In the genomic region with DNA sequence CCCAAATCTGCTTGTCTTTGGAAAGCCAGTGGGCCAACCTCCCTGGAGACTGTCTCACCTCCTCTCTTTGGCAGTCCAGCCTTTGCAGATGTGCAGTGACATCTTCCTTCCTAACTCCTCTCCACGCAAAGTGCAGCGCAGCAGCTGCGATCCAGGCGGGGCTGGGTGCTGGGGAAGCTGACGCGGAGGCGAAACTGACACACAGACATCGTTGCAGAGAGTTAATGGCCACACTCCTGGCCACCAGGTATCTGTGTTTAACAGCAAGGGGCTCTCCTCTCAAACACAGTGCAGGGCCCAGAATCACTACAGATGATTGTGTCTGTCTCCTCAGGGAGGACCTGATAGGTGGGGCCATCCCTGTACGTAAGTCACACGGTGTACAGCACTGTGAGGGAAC, we compare ENCODE assay signal across 1 mouse cellular context.
TF ChIP-seq lines count a peak whose summit lies in the region.

No protein-coding gene starts in this region.

TF ChIP-seq in myocyte, 11 proteins besides CTCF, POLR2A, EP300 and RAD21:
- TF ChIP-seq MYOG (IDR thresholded peaks at IDR 0.05; ENCODE audit: control insufficient read depth in 1 of 3, insufficient read depth in 1 of 3, insufficient read length in 2 of 3, low read depth in 2 of 3) (no peak), POLR2AphosphoS2 (IDR thresholded peaks at IDR 0.05; ENCODE audit: insufficient read length, low read depth) (peak; percentile 55)
